Mouse (Mus musculus): ENCODE results near the gene Atp9a. TPM values are rescaled to one million over a fixed set of nuclear protein-coding genes. Genes with fewer than 3 reads are reported as not detected.

Gene Atp9a
- polyA plus RNA-seq, 1 experiment from 2014 or later: 18.6 TPM

- DNase-seq (ENCODE audit: low spot score): no peak
- H3K4me1 ChIP-seq (replicated peaks; ENCODE audit: control insufficient read depth, insufficient read depth, low read length): no peaks in the 10 kb centered on the region
- no peaks in the 10 kb centered on the region for H3K27me3 ChIP-seq (ENCODE audit: control insufficient read depth, insufficient read depth, low read length)
- WGBS: 97% methylated on average over 9 of the region's 9 CpGs
- no peak overlapping the region for H3K27ac ChIP-seq (ENCODE audit: low read depth, low read length)
- no peak for ATAC-seq (replicated peaks; ENCODE audit: low FRiP score)
- no peaks in the 10 kb centered on the region for H3K9me3 ChIP-seq (ENCODE audit: control insufficient read depth, low read length)
- H3K36me3 ChIP-seq (ENCODE audit: control insufficient read depth, insufficient read depth, low read length): no peaks in the 10 kb centered on the region
- no peak overlapping the region for H3K4me3 ChIP-seq (ENCODE audit: low read depth, low read length)
- H3K9ac ChIP-seq (ENCODE audit: low read length): no peak overlapping the region
- no peak overlapping the region for H3K4me2 ChIP-seq (ENCODE audit: low read depth, low read length, severe bottlenecking)
Measured at GRCm38 (mm10) chr2:168685909-168686308, 56.3 kb downstream of the Atp9a start.

GRCm38 (mm10) chr2:168684695-168685094 is 57.5 kb downstream of the Atp9a start:
- Histone ChIP-seq H3K4me1 (replicated peaks; ENCODE audit: control insufficient read depth, insufficient read depth, low read length) (no peaks in the 10 kb centered on the region), H3K4me2 (ENCODE audit: low read depth, low read length, severe bottlenecking) (no peak overlapping the region), H3K27ac (ENCODE audit: low read depth, low read length) (no peak overlapping the region), H3K9me3 (ENCODE audit: control insufficient read depth, low read length) (no peaks in the 10 kb centered on the region), H3K9ac (ENCODE audit: low read length) (no peak overlapping the region), H3K36me3 (ENCODE audit: control insufficient read depth, insufficient read depth, low read length) (no peaks in the 10 kb centered on the region), H3K27me3 (ENCODE audit: control insufficient read depth, insufficient read depth, low read length) (no peaks in the 10 kb centered on the region), H3K4me3 (ENCODE audit: low read depth, low read length) (no peak overlapping the region)
- DNase-seq (ENCODE audit: low spot score) (no peak), ATAC-seq (replicated peaks; ENCODE audit: low FRiP score) (no peak)
- WGBS: 83% methylated on average over 3 of the region's 3 CpGs

- no peak for DNase-seq (ENCODE audit: low spot score)
- Histone ChIP-seq H3K9me3 (ENCODE audit: control insufficient read depth, low read length) (no peaks in the 10 kb centered on the region), H3K36me3 (ENCODE audit: control insufficient read depth, insufficient read depth, low read length) (no peaks in the 10 kb centered on the region), H3K4me1 (replicated peaks; ENCODE audit: control insufficient read depth, insufficient read depth, low read length) (no peaks in the 10 kb centered on the region), H3K27ac (ENCODE audit: low read depth, low read length) (no peak overlapping the region), H3K4me3 (ENCODE audit: low read depth, low read length) (no peak overlapping the region), H3K4me2 (ENCODE audit: low read depth, low read length, severe bottlenecking) (no peak overlapping the region), H3K27me3 (ENCODE audit: control insufficient read depth, insufficient read depth, low read length) (no peaks in the 10 kb centered on the region), H3K9ac (ENCODE audit: low read length) (no peak overlapping the region)
- WGBS: 50% methylated on average over 15 of the region's 15 CpGs
- no peak for ATAC-seq (replicated peaks; ENCODE audit: low FRiP score)
Measured at GRCm38 (mm10) chr2:168683520-168684150, 58.6 kb downstream of the Atp9a start.

- H3K27me3 ChIP-seq (ENCODE audit: control insufficient read depth, insufficient read depth, low read length): no peaks in the 10 kb centered on the region
- no peaks in the 10 kb centered on the region; the same call in 1 of the 2 replicates for H3K9me3 ChIP-seq (ENCODE audit: control insufficient read depth, low read length)
- DNase-seq (ENCODE audit: low spot score) (no peak), ATAC-seq (replicated peaks; ENCODE audit: low FRiP score) (no peak)
- H3K9ac ChIP-seq (ENCODE audit: low read length): no peak overlapping the region
- 73% methylated on average over 2 of the region's 2 CpGs for whole genome bisulfite sequencing
- H3K4me2 ChIP-seq (ENCODE audit: low read depth, low read length, severe bottlenecking): no peak overlapping the region
- no peaks in the 10 kb centered on the region for H3K36me3 ChIP-seq (ENCODE audit: control insufficient read depth, insufficient read depth, low read length)
- no peaks in the 10 kb centered on the region; the same call in 1 of the 2 replicates for H3K4me1 ChIP-seq (replicated peaks; ENCODE audit: control insufficient read depth, insufficient read depth, low read length)
- no peak overlapping the region for H3K27ac ChIP-seq (ENCODE audit: low read depth, low read length)
- H3K4me3 ChIP-seq (ENCODE audit: low read depth, low read length): no peak overlapping the region
Measured at GRCm38 (mm10) chr2:168682721-168683120, 59.5 kb downstream of the Atp9a start.

- Histone ChIP-seq H3K27ac (ENCODE audit: low read depth, low read length) (no peak overlapping the region), H3K36me3 (ENCODE audit: control insufficient read depth, insufficient read depth, low read length) (no peaks in the 10 kb centered on the region), H3K9me3 (ENCODE audit: control insufficient read depth, low read length) (no peaks in the 10 kb centered on the region; the same call in 1 of the 2 replicates), H3K27me3 (ENCODE audit: control insufficient read depth, insufficient read depth, low read length) (no peaks in the 10 kb centered on the region), H3K4me1 (replicated peaks; ENCODE audit: control insufficient read depth, insufficient read depth, low read length) (peaks cover 6% of the 10 kb centered on the region), H3K9ac (ENCODE audit: low read length) (no peak overlapping the region), H3K4me3 (ENCODE audit: low read depth, low read length) (no peak overlapping the region), H3K4me2 (ENCODE audit: low read depth, low read length, severe bottlenecking) (no peak overlapping the region)
- no peak for DNase-seq (ENCODE audit: low spot score)
- ATAC-seq (replicated peaks; ENCODE audit: low FRiP score): no peak
- WGBS: 94% methylated on average over 9 of the region's 9 CpGs
Measured at GRCm38 (mm10) chr2:168681531-168681930, 60.7 kb downstream of the Atp9a start.

- peaks cover 6% of the 10 kb centered on the region for H3K4me1 ChIP-seq (replicated peaks; ENCODE audit: control insufficient read depth, insufficient read depth, low read length)
- 0 out of 2 replicates have a peak overlapping the region, but pooled peaks have one; percentile 4 for H3K27ac ChIP-seq (ENCODE audit: low read depth, low read length)
- H3K9ac ChIP-seq (ENCODE audit: low read length): no peak overlapping the region
- DNase-seq (ENCODE audit: low spot score) (no peak), ATAC-seq (replicated peaks; ENCODE audit: low FRiP score) (no peak)
- H3K4me3 ChIP-seq (ENCODE audit: low read depth, low read length): no peak overlapping the region
- no peaks in the 10 kb centered on the region; the same call in 1 of the 2 replicates for H3K9me3 ChIP-seq (ENCODE audit: control insufficient read depth, low read length)
- H3K27me3 ChIP-seq (ENCODE audit: control insufficient read depth, insufficient read depth, low read length): no peaks in the 10 kb centered on the region
- no peaks in the 10 kb centered on the region for H3K36me3 ChIP-seq (ENCODE audit: control insufficient read depth, insufficient read depth, low read length)
- WGBS: 42% methylated on average over 19 of the region's 19 CpGs
- no peak overlapping the region for H3K4me2 ChIP-seq (ENCODE audit: low read depth, low read length, severe bottlenecking)
Measured at GRCm38 (mm10) chr2:168679381-168680199, 62.6 kb downstream of the Atp9a start.

- WGBS: 77% methylated on average over 15 of the region's 15 CpGs
- Histone ChIP-seq H3K9me3 (ENCODE audit: control insufficient read depth, low read length) (no peaks in the 10 kb centered on the region; the same call in 1 of the 2 replicates), H3K27me3 (ENCODE audit: control insufficient read depth, insufficient read depth, low read length) (no peaks in the 10 kb centered on the region), H3K4me3 (ENCODE audit: low read depth, low read length) (no peak overlapping the region), H3K27ac (ENCODE audit: low read depth, low read length) (0 out of 2 replicates have a peak overlapping the region, but pooled peaks have one; percentile 41), H3K36me3 (ENCODE audit: control insufficient read depth, insufficient read depth, low read length) (no peaks in the 10 kb centered on the region; the same call in 1 of the 2 replicates), H3K9ac (ENCODE audit: low read length) (no peak overlapping the region), H3K4me1 (replicated peaks; ENCODE audit: control insufficient read depth, insufficient read depth, low read length) (peaks cover 6% of the 10 kb centered on the region), H3K4me2 (ENCODE audit: low read depth, low read length, severe bottlenecking) (no peak overlapping the region)
- ATAC-seq (replicated peaks; ENCODE audit: low FRiP score) (peak; percentile 55; the same call in 1 of the 2 replicates), DNase-seq (ENCODE audit: low spot score) (peak; percentile 68)
Measured at GRCm38 (mm10) chr2:168678662-168679294, 63.4 kb downstream of the Atp9a start.

GRCm38 (mm10) chr2:168677650-168678049 is 64.6 kb downstream of the Atp9a start:
- ATAC-seq (replicated peaks; ENCODE audit: low FRiP score) (peak; percentile 86), DNase-seq (ENCODE audit: low spot score) (peak; percentile 69)
- no peaks in the 10 kb centered on the region; the same call in 1 of the 2 replicates for H3K36me3 ChIP-seq (ENCODE audit: control insufficient read depth, insufficient read depth, low read length)
- H3K4me2 ChIP-seq (ENCODE audit: low read depth, low read length, severe bottlenecking): no peak overlapping the region
- 36% methylated on average over 9 of the region's 9 CpGs for WGBS
- no peaks in the 10 kb centered on the region for H3K27me3 ChIP-seq (ENCODE audit: control insufficient read depth, insufficient read depth, low read length)
- no peak overlapping the region for H3K4me3 ChIP-seq (ENCODE audit: low read depth, low read length)
- peak overlapping the region; percentile 68; the same call in 1 of the 2 replicates for H3K27ac ChIP-seq (ENCODE audit: low read depth, low read length)
- peaks cover 6% of the 10 kb centered on the region for H3K4me1 ChIP-seq (replicated peaks; ENCODE audit: control insufficient read depth, insufficient read depth, low read length)
- H3K9ac ChIP-seq (ENCODE audit: low read length): no peak overlapping the region; the same call in 1 of the 2 replicates
- no peaks in the 10 kb centered on the region; the same call in 1 of the 2 replicates for H3K9me3 ChIP-seq (ENCODE audit: control insufficient read depth, low read length)

All from forebrain, embryonic 11.5 days (tissue).